Mouse (Mus musculus): Measurements from ENCODE around the gene Terf2ip.

DNA sequence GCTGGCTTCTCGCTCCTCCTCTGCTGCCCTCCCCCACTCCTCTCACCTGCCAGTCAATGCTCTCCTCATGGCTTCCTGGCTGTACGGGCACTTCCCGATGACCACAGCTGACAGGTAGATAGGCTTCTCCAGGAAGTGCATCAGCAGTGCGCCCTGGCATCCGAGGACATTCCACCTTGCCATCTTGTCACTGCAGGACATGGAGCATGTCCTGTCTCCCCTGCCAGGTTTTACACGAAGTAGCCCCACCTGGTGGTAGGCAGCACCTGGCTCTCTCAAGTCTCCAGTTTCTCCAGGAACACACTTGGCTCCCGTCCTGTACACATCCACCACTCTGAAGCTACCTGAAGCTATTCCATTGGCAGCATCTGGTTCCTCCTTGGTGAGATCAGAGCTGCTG lies 29.1 kb upstream of the Terf2ip start:
- TF ChIP-seq CTCF (IDR thresholded peaks at IDR 0.05; ENCODE audit: borderline replicate concordance, control insufficient read depth, extremely low read depth, insufficient read depth, low read length, poor library complexity) (peak; percentile 26; the same call in 1 of the 2 replicates), POLR2A (IDR thresholded peaks at IDR 0.05; ENCODE audit: control insufficient read depth, extremely low read depth, insufficient read depth, low read length, poor library complexity) (no peak)

Measured in thymus, adult 2 months (tissue).